Mouse (Mus musculus) MEL-GATA-1-ER (cell line): ENCODE results near the gene Trim6.
"Not testable (repeated sequence)": the region's sequence is repeated elsewhere in the genome, so short reads cannot be mapped to it uniquely, and the experiment has no call there.

Experiments used
- DNase-seq: peaks from one replicate; pipeline ENCODE4 v3.0.0-alpha.2; 2012; ENCODE audit warnings: low read depth; ENCODE audit errors: extremely low read depth

Trim6 gene

GRCm38 (mm10) chr7:104218701-104219569 is at the start of gene Trim6:
Trim6 (plus strand) TSS chr7:104218793.
- DNase-seq = no peak

- DNase-seq = peak; percentile 30
Observed at GRCm38 (mm10) chr7:104169634-104170204, 48.9 kb upstream of the Trim6 start.

GRCm38 (mm10) chr7:104175085-104175484 is 43.5 kb upstream of the Trim6 start:
- DNase-seq = no peak

GRCm38 (mm10) chr7:104178422-104179054 is 40.1 kb upstream of the Trim6 start:
- no peak for DNase-seq

- no peak for DNase-seq
Observed at GRCm38 (mm10) chr7:104179074-104179473, 39.5 kb upstream of the Trim6 start.

GRCm38 (mm10) chr7:104183292-104183691 is 35.3 kb upstream of the Trim6 start, which contains the start of gene Olfr648:
Olfr648 (minus strand) TSS chr7:104183392.
- DNase-seq = no peak

- DNase-seq = no peak
Observed at GRCm38 (mm10) chr7:104191275-104191674, 27.3 kb upstream of the Trim6 start.

GRCm38 (mm10) chr7:104195885-104196284 is 22.7 kb upstream of the Trim6 start, which contains the start of gene Olfr649:
Olfr649 (minus strand) TSS chr7:104195985.
- DNase-seq = no peak

GRCm38 (mm10) chr7:104199822-104200221 is 18.8 kb upstream of the Trim6 start:
- peak; percentile 29 for DNase-seq

- DNase-seq = no peak
Observed at GRCm38 (mm10) chr7:104206197-104206596, 12.4 kb upstream of the Trim6 start.

- no peak for DNase-seq
Observed at GRCm38 (mm10) chr7:104216011-104216535, 2.5 kb upstream of the Trim6 start.

GRCm38 (mm10) chr7:104217881-104218280 is 712 bp upstream of the Trim6 start:
- no peak for DNase-seq

GRCm38 (mm10) chr7:104231203-104231602 is 12.6 kb downstream of the Trim6 start:
- DNase-seq = no peak

- no peak for DNase-seq
Observed at GRCm38 (mm10) chr7:104240857-104241256, 22.3 kb downstream of the Trim6 start.

- DNase-seq = no peak
Observed at GRCm38 (mm10) chr7:104243616-104244015, 25.0 kb downstream of the Trim6 start.

- DNase-seq = peak; percentile 62
Observed at GRCm38 (mm10) chr7:104244287-104245181, 25.9 kb downstream of the Trim6 start, which contains the start of gene Trim34a. Trim34a (plus strand) TSS chr7:104244457.

- DNase-seq = not testable (repeated sequence)
Observed at GRCm38 (mm10) chr7:104260380-104260779, 41.8 kb downstream of the Trim6 start.

- DNase-seq = not testable (repeated sequence)
Observed at GRCm38 (mm10) chr7:104265335-104265734, 46.7 kb downstream of the Trim6 start.

- DNase-seq = not testable (repeated sequence)
Observed at GRCm38 (mm10) chr7:104279361-104279760, 60.8 kb downstream of the Trim6 start.
